Mouse (Mus musculus) stomach, postnatal 0 days (tissue): ENCODE measurements at regions not wholly inside any gene's neighbourhood (a gene's known extent, or its start where the extent isn't known, plus 50 kb on each side); places are given as distances from the start of the nearest gene placed in this dataset.
A peak's percentile ranks its signal among the peaks of the same experiment; 100 is the strongest.

Experiments
- ATAC-seq: fragments of 200-750 bp; cut with Nextera tagmentation; 2 replicates; pipeline ENCODE4 v1.8.0; 2017; ENCODE audit not compliant: low FRiP score, low TSS enrichment
- DNase-seq: peaks from one replicate; pipeline ENCODE4 v3.0.0-alpha.2; 2016; ENCODE audit warnings: low spot score
- H3K27ac ChIP-seq: fragments of 300-500 bp; sonication (generic); replicated peaks from 2 replicates; pipeline ENCODE4 v1.5.1; 2014; ENCODE audit warnings: mild to moderate bottlenecking, control low read depth
- H3K27me3 ChIP-seq: fragments of 300-500 bp; sonication (generic); 2 replicates; pipeline ENCODE4 v1.6.1; 2014; ENCODE audit warnings: low read length; ENCODE audit not compliant: control insufficient read depth, insufficient read depth
- H3K36me3 ChIP-seq: fragments of 300-500 bp; sonication (generic); 2 replicates; pipeline ENCODE4 v1.6.1; 2014; ENCODE audit warnings: low read length, mixed read lengths; ENCODE audit not compliant: control insufficient read depth, insufficient read depth
- H3K4me1 ChIP-seq: fragments of 300-500 bp; sonication (generic); replicated peaks from 2 replicates; pipeline ENCODE4 v1.6.1; 2014; ENCODE audit warnings: antibody characterized with exemption; ENCODE audit not compliant: control insufficient read depth, insufficient read depth
- H3K4me2 ChIP-seq: fragments of 300-500 bp; sonication (generic); replicated peaks from 2 replicates; pipeline ENCODE4 v1.6.1; 2014; ENCODE audit warnings: low read depth, mild to moderate bottlenecking, control low read depth, moderate library complexity
- H3K4me3 ChIP-seq: fragments of 300-500 bp; sonication (generic); 2 replicates; pipeline ENCODE4 v1.5.1; 2014; ENCODE audit warnings: low read depth, low read length, control low read depth
- H3K9ac ChIP-seq: fragments of 300-500 bp; sonication (generic); 2 replicates; pipeline ENCODE4 v1.6.1; 2014; ENCODE audit warnings: mild to moderate bottlenecking, low read length, control low read depth, mixed read lengths
- H3K9me3 ChIP-seq: fragments of 300-500 bp; sonication (generic); 2 replicates; pipeline ENCODE4 v1.6.1; 2016; ENCODE audit warnings: low read length; ENCODE audit not compliant: control insufficient read depth
- CTCF ChIP-seq: IDR thresholded peaks from 2 replicates; pipeline ENCODE4 v1.5.1; 2016; ENCODE audit warnings: antibody characterized with exemption, low read depth, mild to moderate bottlenecking, moderate library complexity
- EP300 ChIP-seq: optimal IDR thresholded peaks from 2 replicates; pipeline ENCODE3; 2016; ENCODE audit warnings: antibody characterized with exemption
- WGBS: fragments of 180-500 bp; shearing (Covaris S2); extraction: QIAGEN DNeasy Blood & Tissue Kit; methylation state at CpG from one replicate; pipeline ENCODE4 v1.1.7; 2014; 5-methylcytosine and 5-hydroxymethylcytosine counted together

GRCm38 (mm10) chr6:99887904-99888303 lies 161.7 kb upstream of the Prok2 start:
- Histone ChIP-seq H3K4me3 (no peak overlapping the region), H3K4me2 (no peak overlapping the region), H3K9me3 (no peaks in the 10 kb centered on the region), H3K9ac (no peak overlapping the region), H3K27ac (no peak overlapping the region), H3K27me3 (no peaks in the 10 kb centered on the region), H3K36me3 (no peaks in the 10 kb centered on the region), H3K4me1 (no peaks in the 10 kb centered on the region)
- no peak for ATAC-seq
- no peak for DNase-seq
- WGBS = 40% methylated on average over 8 of the region's 8 CpGs
- peak; percentile 36 for TF ChIP-seq CTCF
- TF ChIP-seq EP300 = no peak

GRCm38 (mm10) chr6:99884755-99885154 lies 158.6 kb upstream of the Prok2 start:
- 25% methylated on average over 7 of the region's 7 CpGs for WGBS
- H3K36me3 ChIP-seq = no peaks in the 10 kb centered on the region
- ATAC-seq = no peak
- no peak for DNase-seq
- no peak overlapping the region for H3K4me3 ChIP-seq
- no peak for TF ChIP-seq CTCF
- TF ChIP-seq EP300 = no peak
- H3K4me1 ChIP-seq = no peaks in the 10 kb centered on the region
- no peaks in the 10 kb centered on the region for H3K9me3 ChIP-seq
- no peak overlapping the region for H3K27ac ChIP-seq
- no peak overlapping the region for H3K9ac ChIP-seq
- H3K4me2 ChIP-seq = no peak overlapping the region
- no peaks in the 10 kb centered on the region for H3K27me3 ChIP-seq

- Histone ChIP-seq H3K4me1 (no peaks in the 10 kb centered on the region), H3K9ac (no peak overlapping the region), H3K4me2 (no peak overlapping the region), H3K36me3 (no peaks in the 10 kb centered on the region), H3K4me3 (no peak overlapping the region), H3K9me3 (no peaks in the 10 kb centered on the region), H3K27ac (no peak overlapping the region), H3K27me3 (no peaks in the 10 kb centered on the region)
- no peak for TF ChIP-seq CTCF
- no peak for TF ChIP-seq EP300
- no peak for ATAC-seq
- 73% methylated on average over 3 of the region's 3 CpGs for WGBS
- no peak for DNase-seq
These were observed 157.9 kb upstream of the Prok2 start for GRCm38 (mm10) chr6:99884054-99884453.

GRCm38 (mm10) chr6:99881606-99882005 lies 155.4 kb upstream of the Prok2 start:
- no peak overlapping the region for H3K9ac ChIP-seq
- no peak overlapping the region for H3K27ac ChIP-seq
- H3K36me3 ChIP-seq = no peaks in the 10 kb centered on the region
- WGBS = 51% methylated on average over 4 of the region's 4 CpGs
- TF ChIP-seq CTCF = no peak
- no peak for TF ChIP-seq EP300
- DNase-seq (no peak), ATAC-seq (no peak)
- H3K4me3 ChIP-seq = no peak overlapping the region
- no peaks in the 10 kb centered on the region for H3K4me1 ChIP-seq
- H3K27me3 ChIP-seq = no peaks in the 10 kb centered on the region
- no peaks in the 10 kb centered on the region for H3K9me3 ChIP-seq
- no peak overlapping the region for H3K4me2 ChIP-seq

GRCm38 (mm10) chr6:99874852-99875251 lies 148.7 kb upstream of the Prok2 start:
- H3K9ac ChIP-seq = no peak overlapping the region
- H3K4me2 ChIP-seq = no peak overlapping the region
- no peak overlapping the region for H3K27ac ChIP-seq
- WGBS = 84% methylated on average over 4 of the region's 4 CpGs
- no peaks in the 10 kb centered on the region for H3K27me3 ChIP-seq
- no peak for ATAC-seq
- H3K36me3 ChIP-seq = no peaks in the 10 kb centered on the region
- TF ChIP-seq EP300 (no peak), CTCF (no peak)
- H3K4me1 ChIP-seq = no peaks in the 10 kb centered on the region
- H3K4me3 ChIP-seq = no peak overlapping the region
- DNase-seq = no peak
- H3K9me3 ChIP-seq = no peaks in the 10 kb centered on the region

GRCm38 (mm10) chr6:99874029-99874428 lies 147.8 kb upstream of the Prok2 start:
- Histone ChIP-seq H3K4me2 (no peak overlapping the region), H3K4me1 (no peaks in the 10 kb centered on the region), H3K27ac (no peak overlapping the region), H3K36me3 (no peaks in the 10 kb centered on the region), H3K27me3 (no peaks in the 10 kb centered on the region), H3K4me3 (no peak overlapping the region), H3K9ac (no peak overlapping the region), H3K9me3 (no peaks in the 10 kb centered on the region)
- WGBS = 49% methylated on average over 4 of the region's 4 CpGs
- TF ChIP-seq CTCF (no peak), EP300 (no peak)
- DNase-seq (no peak), ATAC-seq (no peak)

- Histone ChIP-seq H3K9me3 (no peaks in the 10 kb centered on the region), H3K4me3 (no peak overlapping the region), H3K4me2 (no peak overlapping the region), H3K27ac (no peak overlapping the region), H3K9ac (no peak overlapping the region), H3K36me3 (no peaks in the 10 kb centered on the region), H3K4me1 (no peaks in the 10 kb centered on the region), H3K27me3 (no peaks in the 10 kb centered on the region)
- ATAC-seq (no peak), DNase-seq (no peak)
- TF ChIP-seq EP300 (no peak), CTCF (no peak)
- WGBS = 57% methylated on average over 9 of the region's 9 CpGs
These were observed 139.9 kb upstream of the Prok2 start for GRCm38 (mm10) chr6:99866061-99866460.
